Mouse (Mus musculus) intestine, embryonic 16.5 days (tissue): ENCODE data around the gene 2210407C18Rik. TPM values are rescaled to one million over a fixed set of nuclear protein-coding genes. Genes with fewer than 3 reads are reported as not detected.
A peak's percentile ranks its signal among the peaks of the same experiment; 100 is the strongest.

Experiments
- ATAC-seq: fragments of 200-750 bp; cut with Nextera tagmentation; 2 replicates; pipeline ENCODE4 v1.8.0; 2017; ENCODE audit warnings: moderate TSS enrichment, moderate library complexity
- H3K27ac ChIP-seq: fragments of 300-500 bp; sonication (generic); 2 replicates; pipeline ENCODE4 v1.5.1; 2014; ENCODE audit warnings: mild to moderate bottlenecking, low read length
- H3K27me3 ChIP-seq: fragments of 300-500 bp; sonication (generic); replicated peaks from 2 replicates; pipeline ENCODE4 v1.6.1; 2014; ENCODE audit warnings: low read length, control low read depth, mixed read lengths; ENCODE audit not compliant: control insufficient read depth, insufficient read depth
- H3K36me3 ChIP-seq: fragments of 300-500 bp; sonication (generic); 2 replicates; pipeline ENCODE4 v1.6.1; 2014; ENCODE audit warnings: low read length, control low read depth; ENCODE audit not compliant: control insufficient read depth, insufficient read depth
- H3K4me1 ChIP-seq: fragments of 300-500 bp; sonication (generic); 2 replicates; pipeline ENCODE4 v1.6.1; 2014; ENCODE audit warnings: low read length, control low read depth, mixed read lengths; ENCODE audit not compliant: control insufficient read depth, insufficient read depth
- H3K4me2 ChIP-seq: fragments of 300-500 bp; sonication (generic); 2 replicates; pipeline ENCODE4 v1.6.1; 2014; ENCODE audit warnings: low read depth, low read length, control low read depth
- H3K4me3 ChIP-seq: fragments of 300-500 bp; sonication (generic); 2 replicates; pipeline ENCODE4 v1.5.1; 2014; ENCODE audit warnings: mild to moderate bottlenecking, low read length
- H3K9ac ChIP-seq: fragments of 300-500 bp; sonication (generic); 2 replicates; pipeline ENCODE4 v1.6.1; 2014; ENCODE audit warnings: low read depth, low read length
- H3K9me3 ChIP-seq: fragments of 300-500 bp; sonication (generic); 2 replicates; pipeline ENCODE4 v1.6.1; 2016; ENCODE audit warnings: low read length, control low read depth; ENCODE audit not compliant: control insufficient read depth
- WGBS: fragments of 180-500 bp; shearing (Covaris S2); extraction: QIAGEN DNeasy Blood & Tissue Kit; methylation state at CpG from one replicate; pipeline ENCODE4 v1.1.7; 2014; 5-methylcytosine and 5-hydroxymethylcytosine counted together
- polyA plus RNA-seq: library from polyadenylated mRNA; unstranded; fragments of >200 nt; fragmentation: Nextera tagmentation; extraction: Ambion mirVana; gene quantifications from 2 replicates; pipeline ENCODE4 v1.2.1, GENCODE M21; 2015

2210407C18Rik gene
- polyA plus RNA-seq, 1 experiment from 2014 or later = 0.51 TPM

- H3K4me2 ChIP-seq = no peak overlapping the region
- no peaks in the 10 kb centered on the region for H3K9me3 ChIP-seq
- H3K27me3 ChIP-seq = peaks cover 4% of the 10 kb centered on the region; the same call in 1 of the 2 replicates
- 48% methylated on average over 4 of the region's 4 CpGs for WGBS
- H3K36me3 ChIP-seq = no peaks in the 10 kb centered on the region
- no peak for ATAC-seq
- H3K4me1 ChIP-seq = no peaks in the 10 kb centered on the region
- no peak overlapping the region for H3K9ac ChIP-seq
- H3K4me3 ChIP-seq = no peak overlapping the region
- H3K27ac ChIP-seq = no peak overlapping the region
Measured at GRCm38 (mm10) chr11:58634878-58635277, 19.0 kb upstream of the 2210407C18Rik start.

GRCm38 (mm10) chr11:58630401-58630800 lies 14.5 kb upstream of the 2210407C18Rik start, which contains the start of gene Olfr323:
Gene Olfr323 (minus strand): TSS chr11:58630501.
- H3K4me2 ChIP-seq = no peak within 1 kb of the TSS
- no peaks in the 10 kb centered on the region for H3K36me3 ChIP-seq
- H3K9me3 ChIP-seq = no peaks in the 10 kb centered on the region
- no peak for ATAC-seq
- 75% methylated on average over 5 of the region's 5 CpGs for WGBS
- no peak within 1 kb of the TSS for H3K4me3 ChIP-seq
- no peaks in the 10 kb centered on the region for H3K27me3 ChIP-seq
- no peak within 1 kb of the TSS for H3K9ac ChIP-seq
- no peak within 1 kb of the TSS for H3K27ac ChIP-seq
- no peaks in the 10 kb centered on the region for H3K4me1 ChIP-seq

DNA sequence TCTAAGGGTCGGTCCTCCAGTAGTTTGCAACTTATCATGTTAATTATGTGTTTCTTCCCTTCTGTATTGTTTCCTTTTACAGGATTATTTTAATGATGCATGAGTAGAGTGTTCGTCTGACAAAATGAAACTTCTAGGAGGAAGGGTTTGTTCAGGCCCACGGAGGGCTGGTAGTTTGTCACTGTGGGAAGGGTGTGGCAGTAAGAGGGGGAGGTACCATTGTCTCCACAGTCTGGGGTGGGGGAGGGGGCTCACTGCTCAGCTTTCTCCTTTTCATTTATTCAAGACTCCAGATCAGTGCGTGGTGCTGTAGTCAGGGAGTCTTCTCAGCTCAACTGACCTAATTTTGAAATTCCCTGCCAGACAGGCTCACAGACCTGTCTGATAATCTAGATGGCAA lies 10.3 kb upstream of the 2210407C18Rik start:
- Histone ChIP-seq H3K27me3 (0 out of 2 replicates have a peak, but pooled peaks cover 2% of the 10 kb centered on the region), H3K4me3 (no peak overlapping the region), H3K4me1 (no peaks in the 10 kb centered on the region), H3K27ac (no peak overlapping the region), H3K9me3 (no peaks in the 10 kb centered on the region), H3K4me2 (no peak overlapping the region), H3K9ac (no peak overlapping the region), H3K36me3 (no peaks in the 10 kb centered on the region)
- ATAC-seq = no peak
- WGBS = 55% methylated on average over 4 of the region's 4 CpGs

GRCm38 (mm10) chr11:58618793-58619192 lies 2.9 kb upstream of the 2210407C18Rik start:
- H3K27ac ChIP-seq = no peak overlapping the region
- peaks cover 8% of the 10 kb centered on the region for H3K4me1 ChIP-seq
- H3K36me3 ChIP-seq = no peaks in the 10 kb centered on the region
- H3K9ac ChIP-seq = no peak overlapping the region
- WGBS = 66% methylated on average over 6 of the region's 6 CpGs
- H3K4me3 ChIP-seq = no peak overlapping the region
- peak overlapping the region; percentile 23 for H3K4me2 ChIP-seq
- H3K9me3 ChIP-seq = no peaks in the 10 kb centered on the region
- 0 out of 2 replicates have a peak, but pooled peaks cover 6% of the 10 kb centered on the region for H3K27me3 ChIP-seq
- peak; percentile 54 for ATAC-seq

DNA sequence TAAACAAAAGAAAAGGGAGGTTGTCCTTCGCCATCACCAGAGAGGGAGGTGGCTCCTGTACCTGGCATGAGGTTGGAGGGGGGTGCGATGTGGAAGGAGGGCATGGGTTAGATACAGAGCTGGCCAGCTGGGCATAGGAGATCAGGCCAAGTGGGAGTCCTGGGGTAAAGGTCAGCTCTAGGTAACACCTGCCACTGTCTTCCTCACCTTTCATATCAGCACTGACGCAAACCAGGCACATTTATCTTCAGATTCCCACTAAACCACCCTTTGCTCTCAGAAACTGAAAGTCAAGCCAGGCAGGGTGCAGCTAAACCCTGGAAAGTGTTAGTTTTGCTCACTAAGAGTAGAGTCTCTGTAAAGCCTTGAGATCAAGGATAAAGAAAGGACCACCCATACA lies 2.5 kb upstream of the 2210407C18Rik start:
- H3K27me3 ChIP-seq = 0 out of 2 replicates have a peak, but pooled peaks cover 6% of the 10 kb centered on the region
- no peaks in the 10 kb centered on the region for H3K36me3 ChIP-seq
- peaks cover 12% of the 10 kb centered on the region for H3K4me1 ChIP-seq
- no peak overlapping the region for H3K4me3 ChIP-seq
- peak; percentile 65 for ATAC-seq
- H3K4me2 ChIP-seq = peak overlapping the region; percentile 23
- no peak overlapping the region for H3K9ac ChIP-seq
- H3K27ac ChIP-seq = no peak overlapping the region
- 57% methylated on average over 3 of the region's 3 CpGs for WGBS
- H3K9me3 ChIP-seq = no peaks in the 10 kb centered on the region

- H3K9me3 ChIP-seq = no peaks in the 10 kb centered on the region
- peaks cover 17% of the 10 kb centered on the region for H3K4me1 ChIP-seq
- ATAC-seq = peak; percentile 87
- H3K9ac ChIP-seq = no peak overlapping the region
- no peak overlapping the region for H3K4me2 ChIP-seq
- no peak overlapping the region for H3K27ac ChIP-seq
- H3K4me3 ChIP-seq = no peak overlapping the region
- H3K27me3 ChIP-seq = peaks cover 10% of the 10 kb centered on the region; the same call in 1 of the 2 replicates
- H3K36me3 ChIP-seq = no peaks in the 10 kb centered on the region
Measured at GRCm38 (mm10) chr11:58614526-58614925, 1.3 kb downstream of the 2210407C18Rik start.

DNA sequence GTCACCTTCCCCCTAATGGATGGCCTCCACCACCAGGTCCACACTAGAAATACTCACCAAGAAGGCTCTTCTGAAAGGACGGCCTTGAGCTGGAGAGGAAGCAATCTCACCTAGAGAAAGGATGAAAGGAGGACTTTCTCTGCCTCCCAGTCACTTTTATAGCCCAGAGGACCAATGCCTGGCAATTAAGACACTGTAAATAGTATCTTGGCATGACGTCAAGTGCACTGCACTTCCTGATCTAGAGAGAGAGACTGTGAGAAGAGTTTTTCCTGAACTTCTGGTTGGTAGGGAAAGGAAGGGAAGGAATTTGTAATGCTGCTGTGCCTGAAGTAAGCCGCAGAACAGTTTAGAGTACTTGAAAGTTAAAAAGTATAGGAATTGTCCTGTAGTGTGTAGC lies 2.5 kb downstream of the 2210407C18Rik start:
- H3K9me3 ChIP-seq = no peaks in the 10 kb centered on the region
- peaks cover 17% of the 10 kb centered on the region for H3K4me1 ChIP-seq
- H3K4me2 ChIP-seq = no peak overlapping the region
- no peak overlapping the region for H3K9ac ChIP-seq
- H3K4me3 ChIP-seq = no peak overlapping the region
- H3K36me3 ChIP-seq = no peaks in the 10 kb centered on the region
- H3K27me3 ChIP-seq = peaks cover 10% of the 10 kb centered on the region; the same call in 1 of the 2 replicates
- ATAC-seq = peak; percentile 40
- H3K27ac ChIP-seq = no peak overlapping the region
- WGBS = 47% methylated on average over 3 of the region's 3 CpGs

- ATAC-seq = no peak
Measured at GRCm38 (mm10) chr11:58607030-58607429, 8.8 kb downstream of the 2210407C18Rik start.

GRCm38 (mm10) chr11:58606177-58606919 lies 9.5 kb downstream of the 2210407C18Rik start:
- H3K27me3 ChIP-seq = peaks cover 3% of the 10 kb centered on the region; the same call in 1 of the 2 replicates
- no peaks in the 10 kb centered on the region for H3K9me3 ChIP-seq
- H3K27ac ChIP-seq = no peak overlapping the region
- WGBS = 79% methylated on average over 12 of the region's 12 CpGs
- ATAC-seq = no peak
- H3K4me2 ChIP-seq = no peak overlapping the region
- H3K9ac ChIP-seq = no peak overlapping the region
- no peaks in the 10 kb centered on the region for H3K36me3 ChIP-seq
- H3K4me3 ChIP-seq = no peak overlapping the region
- no peaks in the 10 kb centered on the region for H3K4me1 ChIP-seq

More at GRCm38 (mm10) chr11:58607030-58607429, 8.8 kb downstream of the 2210407C18Rik start:
- WGBS = 80% methylated on average over 6 of the region's 6 CpGs
- Histone ChIP-seq H3K27ac (no peak overlapping the region), H3K36me3 (no peaks in the 10 kb centered on the region), H3K9me3 (no peaks in the 10 kb centered on the region), H3K4me1 (no peaks in the 10 kb centered on the region), H3K4me3 (no peak overlapping the region), H3K4me2 (no peak overlapping the region), H3K27me3 (peaks cover 3% of the 10 kb centered on the region; the same call in 1 of the 2 replicates), H3K9ac (no peak overlapping the region)
